Mouse (Mus musculus) megakaryocyte progenitor cell, adult 5-6 weeks (primary cell): ENCODE data around the gene Fabp6. TPM values are rescaled to one million over a fixed set of nuclear protein-coding genes. Genes with fewer than 3 reads are reported as not detected.

Experiments used
- ATAC-seq: replicated peaks from 2 replicates; pipeline ENCODE4 v1.8.0; 2016; ENCODE audit warnings: mild to moderate bottlenecking, moderate TSS enrichment, inconsistent platforms; ENCODE audit not compliant: poor library complexity
- total RNA-seq, 2 experiments: library from RNA; stranded (forward) in 1 of 2; stranded (reverse) in 1 of 2; fragments of 157-497, 149-512 nt in 1 of 2; fragments of 200-1000 nt in 1 of 2; gene quantifications; 2 replicates each; pipeline versions ENCODE4 v1.2.3 to v1.2.4; 2015 to 2017

Fabp6 gene
- total RNA-seq, 2 experiments from 2014 or later: not detected

GRCm38 (mm10) chr11:43548657-43549435 lies 52.5 kb downstream of the Fabp6 start:
- no peak for ATAC-seq

- no peak for ATAC-seq
These were observed 53.2 kb downstream of the Fabp6 start for GRCm38 (mm10) chr11:43548148-43548547.

DNA sequence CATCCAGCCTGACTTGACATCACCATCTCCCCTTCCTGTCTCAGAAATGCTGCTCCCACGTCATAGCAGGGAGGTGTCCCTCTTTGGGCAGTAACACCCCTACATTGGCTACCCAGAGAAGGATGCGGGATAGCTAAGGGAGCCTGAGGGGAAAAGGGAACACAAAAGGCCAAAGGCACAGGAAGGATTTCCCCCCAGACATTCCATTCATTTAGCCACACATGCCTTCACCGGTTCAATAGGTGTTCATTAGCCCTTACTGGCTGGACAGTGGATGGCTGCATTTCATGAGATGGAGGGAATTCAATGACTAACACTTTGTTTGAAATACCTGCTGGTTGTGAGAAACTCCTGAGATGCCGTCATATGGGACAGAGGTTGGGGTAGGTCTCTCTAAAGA lies 54.7 kb downstream of the Fabp6 start:
- no peak for ATAC-seq

Other genes with a start within 250 kb of the Fabp6 start
- gene Pttg1, start 175.3 kb downstream of the Fabp6 start, total RNA-seq (2015): 47.0 and 54.2 TPM in 2 replicates
- 47.9 and 52.5 TPM in 2 replicates for gene Pttg1, start 175.3 kb downstream of the Fabp6 start, total RNA-seq (2017)
- gene Slu7, start 167.8 kb downstream of the Fabp6 start, total RNA-seq (2015): 27.5 and 30.5 TPM in 2 replicates
- 66.0 and 73.7 TPM in 2 replicates for gene Slu7, start 167.8 kb downstream of the Fabp6 start, total RNA-seq (2017)
- gene C1qtnf2, start 127.3 kb downstream of the Fabp6 start, total RNA-seq (2015): not detected in 2 replicates
- gene C1qtnf2, start 127.3 kb downstream of the Fabp6 start, total RNA-seq (2017): not detected in 2 replicates
- gene Ccnjl, start 72.8 kb downstream of the Fabp6 start, total RNA-seq (2015): 0.12 and 0.37 TPM in 2 replicates
- gene Ccnjl, start 72.8 kb downstream of the Fabp6 start, total RNA-seq (2017): 0.17 and 0.20 TPM in 2 replicates
- gene 4933415A04Rik, start 14.5 kb downstream of the Fabp6 start, total RNA-seq (2015): not detected in 2 replicates
- gene 4933415A04Rik, start 14.5 kb downstream of the Fabp6 start, total RNA-seq (2017): not detected in 2 replicates
- gene Pwwp2a, start 80.5 kb upstream of the Fabp6 start, total RNA-seq (2015): 44.5 and 46.9 TPM in 2 replicates
- 27.8 and 39.3 TPM in 2 replicates for gene Pwwp2a, start 80.5 kb upstream of the Fabp6 start, total RNA-seq (2017)
- gene Ttc1, start 146.5 kb upstream of the Fabp6 start, total RNA-seq (2015): 46.9 and 49.7 TPM in 2 replicates
- gene Ttc1, start 146.5 kb upstream of the Fabp6 start, total RNA-seq (2017): 60.1 and 73.4 TPM in 2 replicates